Mouse (Mus musculus) E14TG2a.4 (cell line): ENCODE measurements around the gene Spns2.

Experiments used
- CTCF ChIP-seq: conservative IDR thresholded peaks from 2 replicates; pipeline ENCODE4 v1.5.1; 2014; ENCODE audit warnings: low read length
- POU5F1 ChIP-seq: IDR thresholded peaks from 2 replicates; pipeline ENCODE4 v1.6.1; 2014; ENCODE audit warnings: low read length, borderline replicate concordance

GRCm38 (mm10) chr11:72504016-72504797 lies 14.5 kb upstream of the Spns2 start:
- TF ChIP-seq CTCF = no peak
- no peak for TF ChIP-seq POU5F1
